Mouse (Mus musculus) ES-E14 (cell line): ENCODE data around the gene Chpf.

Source experiments
- CHD2 ChIP-seq: IDR thresholded peaks from 2 replicates; pipeline ENCODE4 v1.6.1; 2014; ENCODE audit warnings: mild to moderate bottlenecking, low read depth, low read length, inconsistent platforms
- MAFK ChIP-seq: IDR thresholded peaks from 2 replicates; pipeline ENCODE4 v1.6.1; 2014; ENCODE audit warnings: mild to moderate bottlenecking, low read depth, low read length, inconsistent platforms; ENCODE audit not compliant: insufficient read depth
- ZC3H11A ChIP-seq: IDR thresholded peaks from 2 replicates; pipeline ENCODE4 v1.6.1; 2012; ENCODE audit warnings: low read depth, mild to moderate bottlenecking, inconsistent platforms, low read length, borderline replicate concordance
- ZNF384 ChIP-seq: IDR thresholded peaks from 2 replicates; pipeline ENCODE4 v1.6.1; 2012; ENCODE audit warnings: low read depth, low read length, inconsistent platforms

DNA sequence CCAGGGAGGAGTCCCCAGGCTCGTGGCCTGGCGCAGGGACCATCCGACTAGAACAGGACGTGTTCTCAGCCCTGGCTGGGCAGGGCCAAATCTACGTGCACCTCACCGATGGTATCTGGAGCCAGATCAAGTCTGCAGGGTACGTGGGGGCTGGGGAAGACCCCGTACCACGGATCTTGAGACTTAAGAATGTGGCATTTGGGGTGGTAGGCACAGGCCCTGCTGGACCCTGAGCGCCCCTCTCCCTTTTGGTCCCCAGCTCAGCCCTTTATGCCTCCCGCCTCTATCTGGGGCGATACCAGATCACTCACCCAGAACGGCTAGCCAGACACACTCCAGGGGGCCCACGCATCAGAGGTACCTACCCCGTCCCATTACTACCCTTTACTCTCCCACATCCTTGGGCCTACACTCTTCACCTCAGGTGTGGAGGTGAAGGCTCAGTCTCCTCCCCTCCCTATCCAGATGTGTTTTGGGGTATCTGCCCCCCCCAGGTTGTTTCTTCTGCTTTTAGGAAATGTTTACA is 37.6 kb downstream of the Chpf start:
- TF ChIP-seq ZC3H11A (no peak), MAFK (no peak), ZNF384 (no peak), CHD2 (no peak)
